Mouse (Mus musculus) heart, adult 10 weeks (tissue): ENCODE measurements around the gene Gm35315. TPM values are rescaled to one million over a fixed set of nuclear protein-coding genes. Genes with fewer than 3 reads are reported as not detected.

Experiments used
- polyA plus RNA-seq: library from polyadenylated mRNA; stranded (reverse); fragments of 350-450 nt; fragmentation: Illumina TruSeq; extraction: RNeasy Lipid Tissue Mini Kit (QIAGEN cat#74804); gene quantifications from one replicate; pipeline ENCODE4 v1.2.3, GENCODE M21; 2014; ENCODE audit warnings: low read depth, low replicate concordance

Gm35315 gene
- polyA plus RNA-seq: not detected

GRCm38 (mm10) chr5:110094030-110094846 lies at the start of gene Gm35315:
Gm35315 (minus strand) TSS chr5:110094420.

GRCm38 (mm10) chr5:110135293-110136086 lies 41.3 kb upstream of the Gm35315 start, which contains the start of gene Chfr:
Chfr (plus strand) TSS chr5:110135842.

GRCm38 (mm10) chr5:110109991-110110441 lies 15.8 kb upstream of the Gm35315 start, which contains the start of gene Zfp605:
Zfp605 (plus strand) TSS chr5:110110092.

DNA sequence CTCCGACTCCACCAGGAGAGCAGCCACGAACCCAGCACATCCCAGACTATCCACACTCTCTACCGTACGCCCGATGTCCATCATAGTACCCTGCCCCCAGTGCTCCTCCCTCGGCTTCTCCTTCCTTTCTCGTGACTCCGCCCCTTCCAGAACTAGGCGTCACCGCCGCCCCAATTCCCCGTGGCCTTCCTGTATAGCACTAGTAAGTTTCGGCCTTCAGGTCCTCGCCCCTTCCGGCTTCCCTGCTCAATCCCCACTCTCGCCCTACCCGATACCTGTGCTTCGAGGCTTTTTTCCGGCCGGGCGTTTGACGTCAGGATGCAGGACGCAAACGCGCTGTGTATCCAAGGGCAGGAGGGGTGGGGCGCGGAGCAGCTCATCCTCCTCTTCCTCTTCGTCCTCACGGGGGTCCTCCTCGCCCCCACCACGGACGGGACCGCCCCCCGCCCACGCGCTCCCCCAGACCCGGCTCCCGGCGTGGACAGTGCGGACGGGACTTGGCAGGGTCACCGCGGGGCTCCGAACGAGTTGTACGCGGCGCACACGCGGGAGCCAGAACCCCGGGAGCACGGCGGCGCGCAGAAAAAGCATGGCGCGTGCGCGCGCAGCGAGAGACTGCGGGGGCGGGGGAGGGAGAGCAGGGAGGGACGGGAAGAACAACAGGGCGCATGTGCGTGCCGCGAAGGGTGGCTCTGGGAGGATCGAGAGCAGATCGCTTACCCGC lies 13.5 kb upstream of the Gm35315 start, which contains the start of gene Gtpbp6:
TSS of gene Gtpbp6 (minus strand) at position 617 of the 724 bp plus-strand sequence.

DNA sequence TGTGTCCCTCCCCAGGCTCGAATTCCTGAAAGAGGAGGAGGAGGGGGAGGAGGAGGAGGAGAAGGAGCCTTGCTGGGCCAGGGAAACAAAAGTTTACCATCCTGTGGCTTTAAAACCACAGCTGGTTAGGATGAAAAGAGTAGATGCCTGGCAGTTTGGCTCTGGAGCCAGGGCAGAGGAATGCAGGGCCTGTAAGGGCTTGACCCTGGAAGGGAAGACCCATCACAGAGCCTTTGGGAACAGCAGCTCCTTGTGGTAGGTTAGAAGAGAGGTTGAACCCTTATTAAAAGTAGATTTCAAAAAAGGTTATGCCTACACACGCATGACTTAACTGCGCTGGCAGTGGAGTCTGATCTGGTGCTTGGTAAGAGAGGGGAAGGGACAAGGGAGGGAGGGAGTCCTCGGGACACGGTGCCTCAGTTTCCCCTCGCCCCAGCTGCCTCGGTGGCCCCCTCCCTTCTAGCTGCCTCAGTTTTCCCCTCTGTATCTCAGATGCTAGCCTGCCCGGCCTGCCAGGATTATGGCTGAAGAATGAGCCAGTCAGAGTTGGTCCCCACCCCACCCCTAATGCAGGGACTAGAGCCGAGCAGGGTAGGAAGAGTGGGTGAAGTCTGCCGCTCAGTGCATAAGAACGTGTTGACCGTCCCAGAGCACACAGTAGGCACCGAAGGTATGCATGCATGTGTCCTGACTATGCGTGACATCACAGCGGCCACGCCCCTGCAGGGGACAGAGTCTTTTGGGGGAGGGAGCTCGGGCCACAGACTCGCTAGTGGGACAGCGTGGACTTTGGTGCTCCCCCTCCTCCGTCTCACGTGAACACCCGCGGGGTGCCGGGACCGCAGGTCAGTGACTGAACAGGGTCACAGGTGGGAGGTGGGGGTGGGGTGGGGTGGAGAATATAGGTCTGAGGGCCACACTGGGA lies 5.7 kb upstream of the Gm35315 start, which contains the start of gene Plcxd1:
TSS of gene Plcxd1 (plus strand) at position 314 of the 925 bp plus-strand sequence.

DNA sequence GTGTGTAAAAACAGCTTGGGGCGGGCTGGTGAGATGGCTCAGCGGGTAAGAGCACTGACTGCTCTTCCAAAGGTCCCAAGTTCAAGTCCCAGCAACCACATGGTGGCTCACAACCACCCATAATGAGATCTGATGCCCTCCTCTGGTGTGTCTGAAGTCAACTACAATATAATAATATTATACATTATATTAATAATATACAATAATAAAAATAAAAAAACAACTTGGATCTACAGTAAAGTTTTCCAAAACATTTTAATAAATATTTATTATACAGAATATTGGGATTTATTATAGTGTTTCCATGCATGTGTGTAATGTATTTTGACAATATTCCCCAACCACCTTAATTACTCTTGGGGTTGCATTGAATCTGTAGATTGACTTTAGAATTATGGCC lies 21.8 kb downstream of the Gm35315 start, which contains the start of gene Gm17655:
TSS of gene Gm17655 (minus strand) at position 101 of the 400 bp plus-strand sequence.

Other genes starting within 250 kb of the Gm35315 start
- gene Gm15446, start 171.0 kb downstream of the Gm35315 start, polyA plus RNA-seq: 8.6 TPM
- 11.9 TPM for gene Zfp932, start 97.9 kb downstream of the Gm35315 start, polyA plus RNA-seq
- gene Gm17655, start 21.9 kb downstream of the Gm35315 start, polyA plus RNA-seq: 1.6 TPM
- gene Plcxd1, start 5.5 kb upstream of the Gm35315 start, polyA plus RNA-seq: not detected
- gene Gtpbp6, start 13.8 kb upstream of the Gm35315 start, polyA plus RNA-seq: 13.6 TPM
- 3.2 TPM for gene Zfp605, start 15.7 kb upstream of the Gm35315 start, polyA plus RNA-seq
- gene Chfr, start 41.4 kb upstream of the Gm35315 start, polyA plus RNA-seq: 16.6 TPM
- gene Golga3, start 82.3 kb upstream of the Gm35315 start, polyA plus RNA-seq: 30.0 TPM
- gene Ankle2, start 136.6 kb upstream of the Gm35315 start, polyA plus RNA-seq: 18.6 TPM
- gene Pgam5, start 175.5 kb upstream of the Gm35315 start, polyA plus RNA-seq: 37.2 TPM
- 140 TPM for gene Pxmp2, start 191.8 kb upstream of the Gm35315 start, polyA plus RNA-seq
- 2.2 TPM for gene Pole, start 191.9 kb upstream of the Gm35315 start, polyA plus RNA-seq
- not detected for gene P2rx2, start 248.8 kb upstream of the Gm35315 start, polyA plus RNA-seq